Mouse (Mus musculus) ES-Bruce4 (cell line): Measurements from ENCODE around the gene Hoga1.

ENCODE experiments used
- CTCF ChIP-seq: IDR thresholded peaks from one replicate; pipeline ENCODE4 v1.8.1; 2011; ENCODE audit warnings: low read depth, low read length
- EP300 ChIP-seq: IDR thresholded peaks from 2 replicates; pipeline ENCODE4 v1.6.1; 2011; ENCODE audit warnings: low read depth, low read length; ENCODE audit not compliant: insufficient read depth
- POLR2A ChIP-seq: IDR thresholded peaks from one replicate; pipeline ENCODE4 v1.8.1; 2011; ENCODE audit warnings: low read length; ENCODE audit not compliant: insufficient read depth

- TF ChIP-seq CTCF: peak; percentile 3
- TF ChIP-seq POLR2A: no peak
- TF ChIP-seq EP300: no peak
Measured at GRCm38 (mm10) chr19:42034881-42035455, 10.4 kb upstream of the Hoga1 start.
